Mouse (Mus musculus) CH12.LX (cell line): ENCODE data around the gene Msx3. TPM values are rescaled to one million over a fixed set of nuclear protein-coding genes. Genes with fewer than 3 reads are reported as not detected.

ENCODE experiments used
- DNase-seq: peaks from one replicate; pipeline ENCODE4 v3.0.0-alpha.2; 2013; ENCODE audit errors: extremely low read depth
- H3K27ac ChIP-seq: 2 replicates; pipeline ENCODE4 v1.5.1; 2012; ENCODE audit warnings: low read depth, mild to moderate bottlenecking, control low read depth, moderate library complexity; ENCODE audit not compliant: insufficient read depth
- H3K27me3 ChIP-seq: replicated peaks from 2 replicates; pipeline ENCODE3; 2012; ENCODE audit warnings: inconsistent platforms
- H3K36me3 ChIP-seq, 2 experiments: replicated peaks in 1 of 2; 2 replicates each; pipeline versions ENCODE3 to v1.6.1; 2012; ENCODE audit warnings: inconsistent platforms in 1 of 2, low read length in 1 of 2, mild to moderate bottlenecking in 1 of 2, mixed read lengths in 1 of 2, moderate library complexity in 1 of 2; ENCODE audit not compliant: control insufficient read depth in 1 of 2, insufficient read depth in 1 of 2
- H3K4me1 ChIP-seq, 2 experiments: 2 replicates each; pipeline ENCODE4 v1.6.1; 2012; ENCODE audit warnings: inconsistent platforms in 1 of 2, moderate library complexity in 1 of 2; ENCODE audit not compliant: insufficient read depth in 2 of 2, control insufficient read depth in 1 of 2
- H3K4me2 ChIP-seq: 2 replicates; pipeline ENCODE4 v1.6.1; 2012; ENCODE audit warnings: low read depth, mild to moderate bottlenecking, control low read depth; ENCODE audit not compliant: poor library complexity, insufficient read depth, severe bottlenecking
- H3K4me3 ChIP-seq, 3 experiments: fragments of 150-350 bp in 1 of 3; sonication (generic) in 1 of 3; replicated peaks in 1 of 3; 2 replicates each; pipeline versions ENCODE3 to v1.5.1; 2011 to 2012; ENCODE audit warnings: low read depth in 2 of 3, low read length in 2 of 3, mild to moderate bottlenecking in 2 of 3, moderate library complexity in 2 of 3, control low read depth in 1 of 3, improper control_type of control experiment in 1 of 3, inconsistent platforms in 1 of 3, mixed read lengths in 1 of 3; ENCODE audit not compliant: poor library complexity in 1 of 3
- H3K79me2 ChIP-seq: replicated peaks from 2 replicates; pipeline ENCODE4 v1.6.1; 2012; ENCODE audit warnings: mild to moderate bottlenecking, moderate library complexity; ENCODE audit not compliant: control insufficient read depth, poor library complexity, insufficient read depth, severe bottlenecking; ENCODE audit errors: extremely low read depth
- H3K9ac ChIP-seq: 2 replicates; pipeline ENCODE4 v1.6.1; 2012; ENCODE audit warnings: low read depth, mild to moderate bottlenecking, control low read depth, moderate library complexity; ENCODE audit not compliant: insufficient read depth
- H3K9me3 ChIP-seq: replicated peaks from 2 replicates; pipeline ENCODE3; 2012; ENCODE audit warnings: low read length, inconsistent platforms, mixed read lengths
- CHD1 ChIP-seq: IDR thresholded peaks from 2 replicates; pipeline ENCODE4 v1.6.1; 2012; ENCODE audit warnings: low read depth, low read length, improper control_type of control experiment, inconsistent platforms
- CHD2 ChIP-seq: IDR thresholded peaks from 2 replicates; pipeline ENCODE4 v1.6.1; 2011; ENCODE audit warnings: low read length, improper control_type of control experiment
- CTCF ChIP-seq, 2 experiments: IDR thresholded peaks in 1 of 2; conservative IDR thresholded peaks in 1 of 2; 2 replicates each; pipeline ENCODE4 v1.5.1; 2011 to 2012; ENCODE audit warnings: low read depth in 2 of 2, low read length in 2 of 2, improper control_type of control experiment in 1 of 2, inconsistent platforms in 1 of 2, mild to moderate bottlenecking in 1 of 2, moderate library complexity in 1 of 2
- E2F4 ChIP-seq: IDR thresholded peaks from 2 replicates; pipeline ENCODE4 v1.6.1; 2011; ENCODE audit warnings: low read depth, low read length, improper control_type of control experiment; ENCODE audit not compliant: insufficient replicate concordance
- EP300 ChIP-seq: IDR thresholded peaks from 2 replicates; pipeline ENCODE4 v1.6.1; 2011; ENCODE audit warnings: low read length, improper control_type of control experiment
- ETS1 ChIP-seq: conservative IDR thresholded peaks from 2 replicates; pipeline ENCODE4 v1.6.1; 2012; ENCODE audit warnings: low read depth, mild to moderate bottlenecking, inconsistent platforms, low read length, improper control_type of control experiment, moderate library complexity
- GABPA ChIP-seq: IDR thresholded peaks from 2 replicates; pipeline ENCODE4 v1.6.1; 2012; ENCODE audit warnings: low read depth, low read length, improper control_type of control experiment, inconsistent platforms; ENCODE audit not compliant: insufficient replicate concordance
- JUND ChIP-seq: conservative IDR thresholded peaks from 2 replicates; pipeline ENCODE4 v1.6.1; 2011; ENCODE audit warnings: low read depth, low read length, improper control_type of control experiment
- KAT2A ChIP-seq: IDR thresholded peaks from 2 replicates; pipeline ENCODE4 v1.6.1; 2012; ENCODE audit warnings: low read length, improper control_type of control experiment, inconsistent platforms; ENCODE audit not compliant: insufficient replicate concordance
- MAX ChIP-seq: IDR thresholded peaks from 2 replicates; pipeline ENCODE4 v1.6.1; 2011; ENCODE audit warnings: low read length, improper control_type of control experiment
- MAZ ChIP-seq: IDR thresholded peaks from 2 replicates; pipeline ENCODE4 v1.6.1; 2012; ENCODE audit warnings: low read depth, mild to moderate bottlenecking, inconsistent platforms, low read length, improper control_type of control experiment, moderate library complexity
- MEF2A ChIP-seq: IDR thresholded peaks from 2 replicates; pipeline ENCODE4 v1.6.1; 2014; ENCODE audit warnings: low read depth, mild to moderate bottlenecking, inconsistent platforms, low read length, improper control_type of control experiment, borderline replicate concordance
- PAX5 ChIP-seq: IDR thresholded peaks from 2 replicates; pipeline ENCODE4 v1.6.1; 2012; ENCODE audit warnings: low read length, inconsistent platforms, mixed read lengths
- RAD21 ChIP-seq: IDR thresholded peaks from 2 replicates; pipeline ENCODE4 v1.6.1; 2011; ENCODE audit warnings: low read depth, mild to moderate bottlenecking, low read length, improper control_type of control experiment, moderate library complexity
- RCOR1 ChIP-seq: conservative IDR thresholded peaks from 2 replicates; pipeline ENCODE4 v1.6.1; 2012; ENCODE audit warnings: low read depth, mild to moderate bottlenecking, inconsistent platforms, low read length, improper control_type of control experiment
- SIN3A ChIP-seq: IDR thresholded peaks from 2 replicates; pipeline ENCODE4 v1.6.1; 2012; ENCODE audit warnings: low read length, improper control_type of control experiment, inconsistent platforms
- SMC3 ChIP-seq: IDR thresholded peaks from 2 replicates; pipeline ENCODE4 v1.6.1; 2011; ENCODE audit warnings: low read depth, low read length, improper control_type of control experiment
- USF1 ChIP-seq: IDR thresholded peaks from 2 replicates; pipeline ENCODE4 v1.6.1; 2014; ENCODE audit warnings: low read depth, mild to moderate bottlenecking, inconsistent platforms, low read length, improper control_type of control experiment
- ZKSCAN1 ChIP-seq: IDR thresholded peaks from 2 replicates; pipeline ENCODE4 v1.6.1; 2012; ENCODE audit warnings: low read depth, inconsistent platforms, low read length, improper control_type of control experiment, borderline replicate concordance
- ZMIZ1 ChIP-seq: IDR thresholded peaks from 2 replicates; pipeline ENCODE4 v1.6.1; 2012; ENCODE audit warnings: low read depth, mild to moderate bottlenecking, inconsistent platforms, low read length, improper control_type of control experiment
- dilution Hi-C: fragments of 300-500 bp; cut with MboI; formaldehyde crosslinking; loops from 2 replicates; pipeline ENCODE4 v1.14.3; 2020; ENCODE audit warnings: low sequenced_read_pairs; ENCODE audit not compliant: extremely low pct_unique_long_range_greater_than_20kb, extremely low pct_ligation_motif_present
- in situ Hi-C: fragments of 300-500 bp; cut with MboI; formaldehyde crosslinking; loops from 3 replicates; pipeline ENCODE4 v1.14.3; 2019; ENCODE audit warnings: low sequenced_read_pairs, low pct_ligation_motif_present, low pct_unique_long_range_greater_than_20kb, mixed read lengths
- polyA plus RNA-seq: library from polyadenylated mRNA; unstranded; fragments of >175 nt; gene quantifications from 2 replicates; pipeline ENCODE4 v1.2.1, GENCODE M21; 2012; ENCODE audit warnings: low read depth; ENCODE audit not compliant: insufficient read length
- total RNA-seq, 2 experiments: library from RNA; depleted of rRNA; stranded (reverse); fragments of 300-350 nt in 1 of 2; fragments of >200 nt in 1 of 2; gene quantifications; 2 replicates each; pipeline ENCODE4 v1.2.3; 2012 to 2014

Gene Msx3
- total and polyA plus RNA-seq, 3 experiments, result not detected

- H3K9me3 ChIP-seq, result peaks cover 2% of the 10 kb centered on the region
- H3K27ac ChIP-seq, result no peak overlapping the region
- in situ Hi-C loops, result loop anchor here (10.0 kb wide), 1 partner anchor 158 kb away; no protein-coding TSS in a partner anchor
- no peak overlapping the region for H3K9ac ChIP-seq
- H3K27me3 ChIP-seq, result peaks cover 7% of the 10 kb centered on the region
- peaks cover 0 to 10% of the 10 kb centered on the region in 2 experiments; a peak in 3 of 4 replicates for H3K4me1 ChIP-seq
- no peak overlapping the region for H3K4me3 ChIP-seq
- no peaks in the 10 kb centered on the region for H3K36me3 ChIP-seq
- TF ChIP-seq SIN3A, result no peak
- TF ChIP-seq KAT2A, result no peak
- TF ChIP-seq RAD21, result peak; percentile 22
- peak; percentile 44 for TF ChIP-seq SMC3
- TF ChIP-seq USF1, result no peak
- TF ChIP-seq MAZ, result no peak
- TF ChIP-seq CTCF (conservative IDR thresholded peaks at IDR 0.05 in 1 of 2, IDR thresholded peaks at IDR 0.05 in 1 of 2; ENCODE audit: low read depth in 2 of 2, low read length in 2 of 2), result peak in 1 of 2 experiments; percentile 50; a peak in 2 of 4 replicates
- no peak overlapping the region for H3K4me2 ChIP-seq
- dilution Hi-C loops, result no loop called here
- H3K79me2 ChIP-seq, result no peaks in the 10 kb centered on the region
- no peak for DNase-seq
Observed at GRCm38 (mm10) chr7:140062307-140062706, 13.4 kb upstream of the Msx3 start.

DNA sequence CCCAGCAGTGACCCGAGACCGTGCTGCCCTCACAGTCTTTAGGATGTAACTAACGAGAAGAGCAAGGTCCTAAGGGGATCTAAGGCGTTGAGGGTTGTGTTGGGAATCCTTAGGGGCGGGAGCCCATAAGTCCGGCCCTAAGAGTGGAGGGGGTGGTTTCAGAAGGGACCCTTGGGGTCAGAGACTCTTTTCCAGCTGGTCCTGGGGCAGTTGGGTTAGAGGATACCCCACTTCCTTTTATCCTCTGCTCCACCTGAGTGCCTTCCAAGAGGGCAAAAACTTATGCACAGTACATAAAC is 12.9 kb upstream of the Msx3 start:
- Histone ChIP-seq H3K9me3 (peaks cover 2% of the 10 kb centered on the region), H3K4me2 (no peak overlapping the region), H3K4me1 (peaks cover 3 to 14% of the 10 kb centered on the region in 2 experiments; a peak in 3 of 4 replicates), H3K79me2 (no peaks in the 10 kb centered on the region), H3K4me3 (no peak overlapping the region), H3K27me3 (peaks cover 7% of the 10 kb centered on the region), H3K27ac (no peak overlapping the region), H3K9ac (no peak overlapping the region), H3K36me3 (no peaks in the 10 kb centered on the region)
- in situ Hi-C loops, result loop anchor here (10.0 kb wide), 1 partner anchor 157 kb away; no protein-coding TSS in a partner anchor
- TF ChIP-seq MAX (no peak), RAD21 (no peak)
- no peak for DNase-seq
- dilution Hi-C loops, result no loop called here

GRCm38 (mm10) chr7:140060936-140061831 is 12.3 kb upstream of the Msx3 start:
- no peak for DNase-seq
- dilution Hi-C loops (no loop called here), in situ Hi-C loops (loop anchor here (10.0 kb wide), 1 partner anchor 156 kb away; no protein-coding TSS in a partner anchor)
- H3K4me3 ChIP-seq, result no peak overlapping the region
- no peak overlapping the region for H3K9ac ChIP-seq
- peaks cover 6 to 18% of the 10 kb centered on the region in 2 experiments; a peak in 3 of 4 replicates for H3K4me1 ChIP-seq
- H3K36me3 ChIP-seq, result no peaks in the 10 kb centered on the region
- peaks cover 10% of the 10 kb centered on the region for H3K27me3 ChIP-seq
- no peak for TF ChIP-seq CHD2
- TF ChIP-seq CHD1, result no peak
- TF ChIP-seq EP300, result no peak
- TF ChIP-seq ZKSCAN1, result no peak
- TF ChIP-seq MEF2A, result no peak
- no peak for TF ChIP-seq PAX5
- TF ChIP-seq JUND, result no peak
- no peak for TF ChIP-seq KAT2A
- no peak for TF ChIP-seq SIN3A
- TF ChIP-seq GABPA, result no peak
- TF ChIP-seq ZMIZ1, result no peak
- TF ChIP-seq ETS1, result no peak
- TF ChIP-seq E2F4, result no peak
- TF ChIP-seq RCOR1, result no peak
- H3K27ac ChIP-seq, result no peak overlapping the region
- no peak overlapping the region for H3K4me2 ChIP-seq
- no peaks in the 10 kb centered on the region for H3K9me3 ChIP-seq
- no peaks in the 10 kb centered on the region for H3K79me2 ChIP-seq
